Mouse (Mus musculus) intestine, postnatal 0 days (tissue): ENCODE data around the gene Gnb1. TPM values are rescaled to one million over a fixed set of nuclear protein-coding genes. Genes with fewer than 3 reads are reported as not detected.

ENCODE experiments used
- ATAC-seq: fragments of 200-750 bp; cut with Nextera tagmentation; 2 replicates; pipeline ENCODE4 v1.8.0; 2017; ENCODE audit warnings: mild to moderate bottlenecking, moderate TSS enrichment, moderate library complexity
- H3K27ac ChIP-seq: fragments of 300-500 bp; sonication (generic); 2 replicates; pipeline ENCODE4 v1.5.1; 2014; ENCODE audit warnings: mild to moderate bottlenecking, low read depth, low read length, moderate library complexity
- H3K27me3 ChIP-seq: fragments of 300-500 bp; sonication (generic); replicated peaks from 2 replicates; pipeline ENCODE4 v1.6.1; 2014; ENCODE audit warnings: low read length, mixed read lengths; ENCODE audit not compliant: control insufficient read depth, insufficient read depth
- H3K36me3 ChIP-seq: fragments of 300-500 bp; sonication (generic); 2 replicates; pipeline ENCODE4 v1.6.1; 2014; ENCODE audit warnings: mild to moderate bottlenecking, moderate library complexity; ENCODE audit not compliant: control insufficient read depth, insufficient read depth
- H3K4me1 ChIP-seq: fragments of 300-500 bp; sonication (generic); replicated peaks from 2 replicates; pipeline ENCODE4 v1.6.1; 2014; ENCODE audit warnings: antibody characterized with exemption, low read length, mixed read lengths; ENCODE audit not compliant: control insufficient read depth, insufficient read depth
- H3K4me2 ChIP-seq: fragments of 300-500 bp; sonication (generic); replicated peaks from 2 replicates; pipeline ENCODE4 v1.6.1; 2014; ENCODE audit warnings: low read depth, mild to moderate bottlenecking, moderate library complexity
- H3K4me3 ChIP-seq: fragments of 300-500 bp; sonication (generic); 2 replicates; pipeline ENCODE4 v1.5.1; 2014; ENCODE audit warnings: low read depth, low read length
- H3K9ac ChIP-seq: fragments of 300-500 bp; sonication (generic); 2 replicates; pipeline ENCODE4 v1.6.1; 2014; ENCODE audit warnings: mild to moderate bottlenecking, low read depth, low read length
- H3K9me3 ChIP-seq: fragments of 300-500 bp; sonication (generic); 2 replicates; pipeline ENCODE4 v1.6.1; 2016; ENCODE audit warnings: mixed run types; ENCODE audit not compliant: control insufficient read depth
- CTCF ChIP-seq: sonication (generic); IDR thresholded peaks from 2 replicates; pipeline ENCODE4 v1.5.1; 2016; ENCODE audit warnings: low read depth, mild to moderate bottlenecking, control low read depth, antibody characterized with exemption, moderate library complexity
- WGBS: fragments of 180-500 bp; shearing (Covaris S2); extraction: QIAGEN DNeasy Blood & Tissue Kit; methylation state at CpG from one replicate; pipeline ENCODE4 v1.1.7; 2014; 5-methylcytosine and 5-hydroxymethylcytosine counted together
- polyA plus RNA-seq: library from polyadenylated mRNA; unstranded; fragments of >200 nt; fragmentation: Nextera tagmentation; extraction: Ambion mirVana; gene quantifications from 2 replicates; pipeline ENCODE4 v1.2.1, GENCODE M21; 2015

Gnb1 gene
- 336 and 354 TPM in 2 replicates for polyA plus RNA-seq

DNA sequence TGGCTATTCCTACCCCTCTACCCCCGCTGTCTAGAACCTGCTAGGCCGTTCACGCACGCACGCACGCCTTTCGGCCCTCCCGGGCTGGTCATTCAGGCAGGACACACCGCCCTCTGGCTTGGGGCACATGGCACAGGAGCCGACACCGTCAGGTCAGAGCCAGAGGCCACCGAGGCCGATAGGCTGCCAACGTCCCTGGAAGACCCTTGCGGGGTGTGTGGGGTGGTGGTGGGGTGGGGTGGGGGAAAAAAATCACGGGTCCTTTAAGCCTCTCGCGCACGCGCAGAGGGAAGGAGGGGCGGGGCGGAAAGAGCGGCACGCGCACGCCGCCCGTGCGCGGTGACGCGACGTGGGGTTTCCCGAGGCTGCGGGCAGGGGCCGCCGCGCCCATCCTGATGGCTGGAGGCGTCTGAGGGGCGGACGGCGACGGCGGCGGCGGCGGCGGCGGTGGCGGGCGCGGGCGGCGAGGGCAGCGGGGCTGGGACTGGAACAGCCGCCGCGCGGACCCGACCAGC lies at the start of gene Gnb1:
Gnb1 (plus strand) TSS at position 372 of the 515 bp plus-strand sequence.
- H3K4me3 ChIP-seq, result peak within 1 kb of the TSS; percentile 97
- WGBS, result under 1% methylated on average over 58 of the region's 60 CpGs
- TF ChIP-seq CTCF, result peak; percentile 51
- no peaks in the 10 kb centered on the region for H3K27me3 ChIP-seq
- peak within 1 kb of the TSS; percentile 84 for H3K4me2 ChIP-seq
- H3K27ac ChIP-seq, result peak within 1 kb of the TSS; percentile 96
- H3K4me1 ChIP-seq, result peaks cover 25% of the 10 kb centered on the region
- no peaks in the 10 kb centered on the region for H3K9me3 ChIP-seq
- peak; percentile 55 for ATAC-seq
- no peaks in the 10 kb centered on the region for H3K36me3 ChIP-seq
- H3K9ac ChIP-seq, result peak within 1 kb of the TSS; percentile 100

DNA sequence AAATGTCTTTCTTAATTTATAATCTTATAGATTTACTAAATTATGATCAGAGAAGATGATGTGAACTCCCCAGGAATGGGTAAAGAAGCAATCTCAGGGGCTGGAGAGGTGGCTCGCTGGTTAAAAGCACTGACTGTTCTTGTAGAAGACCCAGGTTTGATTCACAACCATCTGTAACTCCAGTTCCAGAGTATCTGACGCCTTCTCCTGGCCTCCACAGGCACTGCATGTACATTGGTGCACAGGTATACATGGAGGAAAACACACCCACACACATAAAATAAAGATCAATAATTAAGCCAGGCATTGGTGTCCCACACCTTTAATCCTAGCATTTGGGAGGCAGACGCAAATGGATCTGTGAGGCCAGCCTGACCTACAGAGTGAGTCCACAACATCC lies 48.4 kb upstream of the Gnb1 start:
- H3K9me3 ChIP-seq, result no peaks in the 10 kb centered on the region
- WGBS, result 67% methylated on average over 3 of the region's 3 CpGs
- peak; percentile 39 for TF ChIP-seq CTCF

GRCm38 (mm10) chr4:155451597-155451996 lies 39.6 kb upstream of the Gnb1 start:
- Histone ChIP-seq H3K4me1 (no peaks in the 10 kb centered on the region), H3K9ac (no peak overlapping the region), H3K9me3 (no peaks in the 10 kb centered on the region), H3K27me3 (no peaks in the 10 kb centered on the region), H3K4me3 (no peak overlapping the region), H3K27ac (no peak overlapping the region), H3K36me3 (no peaks in the 10 kb centered on the region), H3K4me2 (no peak overlapping the region)
- ATAC-seq, result no peak
- WGBS, result 36% methylated on average over 10 of the region's 10 CpGs
- no peak for TF ChIP-seq CTCF

More for the DNA sequence above, 48.4 kb upstream of the Gnb1 start:
- Histone ChIP-seq H3K4me1 (no peaks in the 10 kb centered on the region), H3K36me3 (no peaks in the 10 kb centered on the region), H3K9ac (no peak overlapping the region), H3K27me3 (no peaks in the 10 kb centered on the region), H3K4me2 (no peak overlapping the region), H3K4me3 (no peak overlapping the region), H3K27ac (no peak overlapping the region)
- no peak for ATAC-seq

DNA sequence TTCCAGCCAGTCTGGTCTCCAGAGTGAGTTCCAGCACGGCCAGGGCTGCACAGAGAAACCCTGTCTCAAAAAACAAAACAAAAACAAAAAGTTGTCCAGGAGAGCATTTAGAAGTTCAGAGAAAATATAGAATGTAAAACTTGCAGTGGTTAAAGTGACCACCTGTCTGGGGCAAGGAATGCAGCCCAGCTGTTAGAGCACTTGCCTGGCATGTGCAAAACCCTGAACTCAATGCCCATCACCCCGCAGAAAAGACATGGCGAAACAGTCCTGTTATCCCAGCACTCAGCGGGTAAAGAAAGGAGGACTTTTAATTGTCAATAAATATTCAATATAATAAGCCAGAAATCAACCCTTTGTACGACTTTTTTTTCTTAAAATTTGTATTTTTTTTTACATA lies 32.6 kb upstream of the Gnb1 start:
- H3K4me1 ChIP-seq, result no peaks in the 10 kb centered on the region; the same call in 1 of the 2 replicates
- no peak overlapping the region for H3K9ac ChIP-seq
- WGBS, result 80% methylated on average over 5 of the region's 5 CpGs
- no peak overlapping the region for H3K27ac ChIP-seq
- ATAC-seq, result no peak
- TF ChIP-seq CTCF, result no peak
- no peak overlapping the region for H3K4me3 ChIP-seq
- H3K27me3 ChIP-seq, result no peaks in the 10 kb centered on the region
- H3K9me3 ChIP-seq, result no peaks in the 10 kb centered on the region
- no peak overlapping the region for H3K4me2 ChIP-seq
- H3K36me3 ChIP-seq, result no peaks in the 10 kb centered on the region

DNA sequence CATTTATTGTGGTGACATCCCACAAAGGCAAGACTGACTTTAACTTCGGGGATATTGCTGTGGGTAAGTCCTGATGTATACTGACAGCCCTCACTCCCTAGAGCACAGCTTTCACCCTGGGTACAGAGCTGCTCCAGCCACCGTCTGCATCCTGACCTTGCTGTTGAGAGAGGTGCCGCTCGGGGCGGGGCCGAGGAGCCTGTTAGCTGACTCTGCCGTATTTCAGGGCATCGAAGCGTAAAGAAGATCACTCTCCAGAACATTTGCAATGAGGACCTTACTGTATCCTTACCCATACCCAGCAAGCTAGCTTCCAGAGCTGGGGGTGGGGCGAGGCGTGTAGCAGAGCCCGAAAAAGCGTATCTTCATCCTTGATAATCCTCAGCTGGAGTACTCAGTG lies 28.1 kb upstream of the Gnb1 start:
- H3K27ac ChIP-seq, result no peak overlapping the region
- ATAC-seq, result no peak
- no peaks in the 10 kb centered on the region for H3K36me3 ChIP-seq
- WGBS, result 71% methylated on average over 13 of the region's 13 CpGs
- no peak overlapping the region for H3K9ac ChIP-seq
- no peaks in the 10 kb centered on the region for H3K27me3 ChIP-seq
- H3K9me3 ChIP-seq, result no peaks in the 10 kb centered on the region
- H3K4me2 ChIP-seq, result no peak overlapping the region
- no peaks in the 10 kb centered on the region; the same call in 1 of the 2 replicates for H3K4me1 ChIP-seq
- TF ChIP-seq CTCF, result no peak
- no peak overlapping the region for H3K4me3 ChIP-seq

DNA sequence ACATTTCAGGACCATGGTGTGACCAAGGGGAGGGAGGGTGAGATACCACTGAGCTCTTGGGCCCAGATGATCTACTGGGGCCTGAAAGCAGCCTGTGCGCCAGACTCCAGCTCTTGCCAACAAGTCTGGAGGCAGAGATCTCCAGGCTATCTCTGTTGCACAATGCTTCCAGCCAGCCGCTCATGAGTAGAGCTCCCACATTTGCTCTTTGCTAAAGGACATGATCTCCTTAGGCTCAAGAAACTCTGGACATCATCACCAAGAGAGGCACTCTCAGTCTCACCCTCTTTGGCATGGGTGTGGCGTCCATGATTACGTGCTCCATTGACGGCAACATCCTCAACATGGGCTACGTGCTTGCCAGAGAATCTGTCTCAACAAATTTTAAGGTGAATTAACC lies 27.6 kb upstream of the Gnb1 start:
- H3K27ac ChIP-seq, result no peak overlapping the region
- H3K4me1 ChIP-seq, result no peaks in the 10 kb centered on the region; the same call in 1 of the 2 replicates
- no peaks in the 10 kb centered on the region for H3K27me3 ChIP-seq
- TF ChIP-seq CTCF, result no peak
- ATAC-seq, result no peak
- H3K4me2 ChIP-seq, result no peak overlapping the region
- 83% methylated on average over 6 of the region's 6 CpGs for WGBS
- no peak overlapping the region for H3K9ac ChIP-seq
- no peaks in the 10 kb centered on the region for H3K36me3 ChIP-seq
- no peak overlapping the region for H3K4me3 ChIP-seq
- no peaks in the 10 kb centered on the region for H3K9me3 ChIP-seq

- whole genome bisulfite sequencing, result 83% methylated on average over 4 of the region's 4 CpGs
These were observed 27.1 kb upstream of the Gnb1 start for GRCm38 (mm10) chr4:155464061-155464460.

More at GRCm38 (mm10) chr4:155464061-155464460, 27.1 kb upstream of the Gnb1 start:
- Histone ChIP-seq H3K9ac (no peak overlapping the region), H3K4me2 (no peak overlapping the region), H3K36me3 (no peaks in the 10 kb centered on the region), H3K4me3 (no peak overlapping the region), H3K9me3 (no peaks in the 10 kb centered on the region), H3K4me1 (no peaks in the 10 kb centered on the region; the same call in 1 of the 2 replicates), H3K27ac (no peak overlapping the region), H3K27me3 (no peaks in the 10 kb centered on the region)
- no peak for TF ChIP-seq CTCF
- ATAC-seq, result no peak
